Mouse (Mus musculus) neural tube, embryonic 11.5 days (tissue): Measurements from ENCODE around the gene Gm28048. TPM values are rescaled to one million over a fixed set of nuclear protein-coding genes. Genes with fewer than 3 reads are reported as not detected.

Experiments used
- ATAC-seq: fragments of 200-750 bp; cut with Nextera tagmentation; 2 replicates; pipeline ENCODE4 v1.8.0; 2017; ENCODE audit warnings: moderate number of reproducible peaks, mild to moderate bottlenecking, moderate TSS enrichment, moderate library complexity; ENCODE audit not compliant: insufficient read depth, low FRiP score, low TSS enrichment
- DNase-seq: peaks from one replicate; pipeline ENCODE4 v3.0.0-alpha.2; 2015; ENCODE audit warnings: low spot score
- H3K27ac ChIP-seq: fragments of 300-500 bp; sonication (generic); 2 replicates; pipeline ENCODE4 v1.5.1; 2014; ENCODE audit warnings: low read depth, mild to moderate bottlenecking, low read length
- H3K27me3 ChIP-seq: fragments of 300-500 bp; sonication (generic); 2 replicates; pipeline ENCODE4 v1.6.1; 2014; ENCODE audit warnings: mild to moderate bottlenecking, low read length, mixed read lengths; ENCODE audit not compliant: control insufficient read depth, insufficient read depth
- H3K36me3 ChIP-seq: fragments of 300-500 bp; sonication (generic); 2 replicates; pipeline ENCODE4 v1.6.1; 2014; ENCODE audit warnings: mild to moderate bottlenecking, low read length, moderate library complexity, mixed read lengths; ENCODE audit not compliant: control insufficient read depth, insufficient read depth
- H3K4me1 ChIP-seq: fragments of 300-500 bp; sonication (generic); 2 replicates; pipeline ENCODE4 v1.6.1; 2014; ENCODE audit warnings: low read length, mixed read lengths; ENCODE audit not compliant: control insufficient read depth, insufficient read depth
- H3K4me2 ChIP-seq: fragments of 300-500 bp; sonication (generic); 2 replicates; pipeline ENCODE4 v1.6.1; 2014; ENCODE audit warnings: low read depth, mild to moderate bottlenecking, moderate library complexity
- H3K4me3 ChIP-seq: fragments of 300-500 bp; sonication (generic); 2 replicates; pipeline ENCODE4 v1.5.1; 2014; ENCODE audit warnings: low read depth, low read length
- H3K9ac ChIP-seq: fragments of 300-500 bp; sonication (generic); 2 replicates; pipeline ENCODE4 v1.6.1; 2014; ENCODE audit warnings: mild to moderate bottlenecking, low read length
- H3K9me3 ChIP-seq: fragments of 300-500 bp; sonication (generic); 2 replicates; pipeline ENCODE4 v1.6.1; 2016; ENCODE audit warnings: low read length; ENCODE audit not compliant: control insufficient read depth
- WGBS: fragments of 180-500 bp; shearing (Covaris S2); extraction: QIAGEN DNeasy Blood & Tissue Kit; methylation state at CpG from one replicate; pipeline ENCODE4 v1.1.7; 2014; 5-methylcytosine and 5-hydroxymethylcytosine counted together
- polyA plus RNA-seq: library from polyadenylated mRNA; unstranded; fragments of >200 nt; fragmentation: Nextera tagmentation; extraction: Ambion mirVana; gene quantifications from 2 replicates; pipeline ENCODE4 v1.2.1, GENCODE M21; 2014

Gene Gm28048
- polyA plus RNA-seq, 1 experiment from 2014 or later, result 5.9 TPM

DNA sequence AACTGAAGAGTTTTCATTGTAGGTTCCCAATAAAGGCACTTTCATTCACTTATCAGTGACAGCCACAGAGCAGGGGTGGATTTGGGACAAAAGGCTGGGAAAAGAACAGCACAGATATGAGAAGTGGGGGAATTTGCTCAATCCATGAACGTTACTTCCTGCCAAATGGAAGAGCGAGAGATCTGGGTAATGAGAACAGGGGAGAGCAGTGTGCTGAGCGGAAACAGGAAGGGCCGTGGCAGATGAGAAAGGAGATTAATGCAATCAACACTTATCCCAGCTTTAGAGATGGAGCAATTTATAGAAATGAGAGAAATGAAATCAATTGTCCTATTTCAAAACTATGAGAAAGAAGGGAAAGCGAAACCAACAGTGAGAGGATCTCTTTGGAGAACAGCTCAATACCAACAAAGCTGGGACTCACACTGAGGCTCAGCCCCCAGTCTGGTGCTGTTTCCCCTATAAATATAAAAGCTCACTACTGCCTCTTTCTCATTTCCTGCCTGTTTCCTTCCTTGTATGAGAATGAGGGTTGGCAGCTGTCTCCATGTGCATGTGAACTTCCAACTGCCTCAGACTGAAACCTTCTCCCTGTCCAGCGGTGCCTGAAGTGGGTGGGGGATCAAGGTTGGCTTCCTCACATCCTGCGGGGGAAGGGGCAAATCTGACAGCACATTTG is 110.1 kb downstream of the Gm28048 start:
- Histone ChIP-seq H3K36me3 (no peaks in the 10 kb centered on the region), H3K27me3 (no peaks in the 10 kb centered on the region), H3K27ac (no peak overlapping the region), H3K4me2 (no peak overlapping the region), H3K4me1 (no peaks in the 10 kb centered on the region), H3K4me3 (no peak overlapping the region), H3K9ac (no peak overlapping the region), H3K9me3 (no peaks in the 10 kb centered on the region)
- WGBS, result 74% methylated on average over 7 of the region's 7 CpGs
- no peak for ATAC-seq
- no peak for DNase-seq

DNA sequence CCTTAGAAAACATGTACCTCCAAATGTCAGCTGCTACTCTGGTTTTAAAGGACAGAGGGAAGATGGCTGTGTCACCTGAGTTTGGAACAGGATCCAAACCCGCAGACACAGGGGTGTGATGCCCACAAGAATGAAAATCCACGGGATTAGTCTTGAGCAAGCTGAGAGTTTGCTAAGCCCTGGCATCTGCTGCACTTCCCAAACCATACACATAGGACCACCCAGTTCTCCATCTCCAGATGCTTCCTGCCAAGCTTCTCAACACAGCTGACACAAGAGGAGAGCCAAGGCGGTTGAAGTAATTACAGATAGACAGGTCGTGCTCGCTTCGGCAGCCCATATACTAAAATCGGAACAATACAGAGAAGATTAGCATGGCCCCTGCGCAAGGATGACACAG is 113.3 kb downstream of the Gm28048 start:
- Histone ChIP-seq H3K4me1 (no peaks in the 10 kb centered on the region), H3K4me2 (no peak overlapping the region), H3K27ac (no peak overlapping the region), H3K27me3 (no peaks in the 10 kb centered on the region), H3K36me3 (no peaks in the 10 kb centered on the region), H3K4me3 (no peak overlapping the region), H3K9ac (no peak overlapping the region), H3K9me3 (no peaks in the 10 kb centered on the region)
- ATAC-seq (no peak), DNase-seq (no peak)
- WGBS, result 90% methylated on average over 8 of the region's 8 CpGs

DNA sequence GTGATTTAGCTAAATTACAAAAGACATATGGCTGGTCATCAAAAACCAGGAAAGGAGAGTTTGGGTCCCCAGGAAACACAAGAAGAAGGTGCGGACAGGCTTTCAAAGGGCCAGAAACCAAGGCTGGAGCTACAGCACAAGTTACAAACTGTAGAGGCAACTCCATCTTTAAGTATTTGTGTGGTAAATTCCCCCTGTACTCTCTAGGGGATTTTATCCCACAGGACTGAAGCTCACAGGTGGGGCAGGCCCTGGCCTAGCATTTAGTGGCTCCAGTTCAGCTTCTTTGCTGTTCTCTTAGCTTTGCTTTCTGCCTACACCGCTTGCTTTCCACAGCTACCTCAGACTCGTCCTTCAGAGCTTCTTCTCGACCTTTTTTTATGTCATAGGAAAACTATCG is 114.2 kb downstream of the Gm28048 start:
- WGBS, result 91% methylated on average over 5 of the region's 5 CpGs
- Histone ChIP-seq H3K4me3 (no peak overlapping the region), H3K4me1 (no peaks in the 10 kb centered on the region), H3K9ac (no peak overlapping the region), H3K9me3 (no peaks in the 10 kb centered on the region), H3K27me3 (0 out of 2 replicates have a peak, but pooled peaks cover 2% of the 10 kb centered on the region), H3K4me2 (no peak overlapping the region), H3K27ac (no peak overlapping the region), H3K36me3 (no peaks in the 10 kb centered on the region)
- no peak for DNase-seq
- no peak for ATAC-seq

DNA sequence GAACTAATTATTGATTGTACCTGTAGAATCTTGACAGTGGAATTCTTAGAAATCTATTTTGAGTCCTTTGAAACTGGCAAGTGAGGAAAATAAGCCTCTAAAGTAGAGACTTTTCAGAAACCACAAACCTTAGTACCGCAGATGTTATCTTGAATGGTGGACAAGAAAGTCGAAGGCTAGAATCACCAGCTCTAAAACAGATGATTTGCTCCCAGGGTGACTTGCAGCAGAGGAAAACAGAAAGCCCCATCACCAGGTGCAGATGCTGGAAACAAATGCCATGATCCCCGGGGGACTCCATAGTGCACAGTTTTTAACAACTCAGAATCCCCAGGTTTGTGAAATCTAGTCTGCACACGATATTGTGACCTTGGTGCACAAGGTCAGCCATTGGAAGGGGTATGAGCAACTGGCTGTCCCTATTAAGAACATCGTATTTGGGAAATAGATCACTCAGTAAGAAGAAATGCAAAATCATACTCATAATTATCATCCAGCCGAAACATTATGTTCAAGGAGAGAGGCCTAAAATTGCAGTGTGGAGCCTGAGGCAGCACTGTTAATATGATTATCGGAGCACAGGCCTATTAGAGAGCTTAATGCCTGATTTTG is 116.1 kb downstream of the Gm28048 start:
- H3K9me3 ChIP-seq, result no peaks in the 10 kb centered on the region
- H3K27ac ChIP-seq, result no peak overlapping the region
- no peak for DNase-seq
- WGBS, result 90% methylated on average over 7 of the region's 7 CpGs
- no peaks in the 10 kb centered on the region for H3K4me1 ChIP-seq
- ATAC-seq, result no peak
- peaks cover 14% of the 10 kb centered on the region for H3K27me3 ChIP-seq
- no peak overlapping the region for H3K4me2 ChIP-seq
- no peak overlapping the region for H3K4me3 ChIP-seq
- H3K36me3 ChIP-seq, result no peaks in the 10 kb centered on the region
- no peak overlapping the region for H3K9ac ChIP-seq

DNA sequence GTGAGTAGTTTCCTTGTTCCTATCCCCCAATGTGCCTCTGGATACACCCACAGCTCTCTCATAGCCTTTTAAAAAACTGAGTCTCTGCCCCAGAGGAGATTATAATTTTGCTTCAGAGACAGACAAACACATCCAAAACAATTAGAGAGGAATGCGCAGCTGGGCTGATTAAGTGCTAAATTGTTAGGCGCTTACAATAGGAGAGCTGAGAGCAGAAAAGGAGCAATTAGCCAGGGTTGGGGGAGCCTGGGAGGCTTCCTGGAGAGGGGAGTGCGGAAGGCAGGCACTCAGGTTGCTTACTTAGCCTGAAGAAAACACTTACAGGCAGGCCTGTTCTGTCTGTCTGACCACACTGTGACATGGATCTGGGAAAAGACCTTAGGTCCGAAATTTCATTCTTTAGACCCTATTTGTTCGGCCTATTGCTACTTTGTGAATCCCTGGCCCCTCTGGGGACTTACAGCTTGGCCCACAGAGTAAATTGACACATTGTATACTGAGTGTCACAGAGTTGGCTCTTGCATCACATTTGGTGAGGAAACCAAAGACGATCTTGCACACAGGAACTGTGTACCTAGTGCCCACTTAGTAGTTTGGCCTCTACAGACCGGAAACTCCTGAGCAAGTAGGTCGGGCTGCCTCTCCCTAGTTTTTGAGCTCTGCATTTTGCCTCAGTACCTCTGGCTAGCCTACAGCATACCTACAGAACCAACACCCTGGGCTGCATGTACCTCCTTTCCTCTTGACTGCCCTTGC is 117.4 kb downstream of the Gm28048 start:
- no peak overlapping the region for H3K4me3 ChIP-seq
- H3K36me3 ChIP-seq, result no peaks in the 10 kb centered on the region
- H3K27ac ChIP-seq, result no peak overlapping the region
- H3K4me2 ChIP-seq, result no peak overlapping the region
- DNase-seq (no peak), ATAC-seq (no peak)
- peaks cover 4% of the 10 kb centered on the region; the same call in 1 of the 2 replicates for H3K4me1 ChIP-seq
- 46% methylated on average over 8 of the region's 8 CpGs for WGBS
- H3K9ac ChIP-seq, result no peak overlapping the region
- peaks cover 22% of the 10 kb centered on the region for H3K27me3 ChIP-seq
- no peaks in the 10 kb centered on the region for H3K9me3 ChIP-seq

DNA sequence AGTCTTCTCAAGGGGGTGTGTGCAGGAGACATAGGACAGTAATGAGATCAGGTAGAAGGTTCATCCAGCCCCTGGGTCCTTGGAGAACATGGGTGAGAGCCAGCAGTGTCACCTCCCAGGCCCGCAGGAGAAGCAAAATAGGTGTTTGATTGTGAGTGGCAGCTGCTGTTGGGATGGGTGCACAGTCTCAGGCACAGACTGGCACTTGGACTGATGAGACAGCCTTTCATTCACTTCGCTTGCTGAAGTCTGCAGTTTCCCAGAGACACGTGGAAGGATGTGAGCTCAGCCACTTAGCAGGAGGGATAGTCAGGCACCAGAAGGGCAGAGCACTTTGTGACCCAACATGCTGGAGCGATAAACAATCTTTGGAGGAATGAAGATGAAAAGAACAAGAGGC is 118.3 kb downstream of the Gm28048 start:
- no peak for DNase-seq
- Histone ChIP-seq H3K9me3 (no peaks in the 10 kb centered on the region), H3K36me3 (no peaks in the 10 kb centered on the region), H3K9ac (no peak overlapping the region), H3K27me3 (peaks cover 29% of the 10 kb centered on the region), H3K27ac (no peak overlapping the region), H3K4me1 (peaks cover 6% of the 10 kb centered on the region; the same call in 1 of the 2 replicates), H3K4me3 (no peak overlapping the region), H3K4me2 (no peak overlapping the region)
- WGBS, result 42% methylated on average over 4 of the region's 4 CpGs
- ATAC-seq, result no peak

DNA sequence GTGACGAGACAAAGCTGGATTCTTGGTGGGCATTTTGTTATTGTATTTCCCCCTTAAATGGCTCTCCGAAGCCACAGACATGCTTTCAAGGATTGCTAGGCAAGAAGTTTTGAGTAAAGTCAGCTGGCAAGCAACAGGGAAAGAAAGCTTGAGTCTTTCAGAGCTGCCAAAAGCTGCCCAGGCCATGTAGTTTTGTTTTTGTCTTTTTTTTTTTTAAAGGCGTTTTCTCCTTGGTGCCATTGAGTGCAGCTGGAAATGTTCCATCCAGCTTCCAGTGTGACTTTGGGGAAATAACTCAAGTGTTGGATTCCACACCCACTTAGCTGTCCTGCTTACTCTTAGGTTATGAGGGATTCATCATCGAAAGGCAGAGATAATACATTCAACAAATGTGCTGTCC is 120.6 kb downstream of the Gm28048 start:
- 70% methylated on average over 4 of the region's 4 CpGs for WGBS

DNA sequence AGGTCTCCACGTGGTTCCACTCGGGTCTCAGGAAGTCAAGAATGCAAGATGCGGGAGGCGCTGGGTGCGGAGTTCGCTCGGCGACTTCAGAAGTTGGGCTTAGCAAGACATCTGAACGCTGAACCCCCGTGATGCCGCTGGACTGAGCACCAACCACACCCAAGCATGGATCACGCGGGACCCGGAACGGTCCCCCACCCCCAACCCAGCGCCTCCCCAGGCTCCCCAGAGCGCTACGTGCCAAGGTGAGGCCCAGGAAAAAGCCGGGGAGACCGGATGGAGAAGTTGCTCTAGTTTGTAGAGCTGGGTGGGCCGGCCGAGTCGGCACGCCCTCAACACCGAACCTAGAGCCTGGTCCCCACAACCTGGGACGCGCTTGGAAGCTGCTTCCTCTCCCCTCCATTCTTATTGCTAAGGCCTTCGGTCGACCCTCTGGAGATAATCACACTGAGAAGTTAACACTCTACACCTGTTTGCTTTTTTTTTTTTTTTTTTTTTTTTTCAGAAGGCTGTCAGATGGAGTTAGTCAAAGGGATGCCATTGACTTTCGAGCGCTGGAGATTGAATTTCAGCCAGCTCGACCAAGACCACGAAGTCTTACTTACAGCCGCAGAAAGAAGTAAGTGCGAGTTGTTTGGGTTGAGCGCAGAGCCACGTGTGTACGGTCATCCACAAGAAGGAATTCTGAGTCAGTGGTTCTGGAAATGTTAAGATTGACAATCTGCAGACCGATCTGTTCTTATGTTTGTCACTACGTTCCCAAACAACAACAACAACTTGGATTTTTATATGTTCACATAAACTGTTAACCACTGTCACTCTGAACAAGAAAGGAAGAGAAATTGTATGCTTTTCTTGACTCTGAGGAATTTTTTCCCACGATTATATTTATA is 121.3 kb downstream of the Gm28048 start, which contains the start of gene B3gnt2:
Gene B3gnt2 (minus strand): TSS at position 627 of the 893 bp plus-strand sequence.
- Histone ChIP-seq H3K36me3 (no peaks in the 10 kb centered on the region), H3K9me3 (no peaks in the 10 kb centered on the region), H3K4me1 (peaks cover 6% of the 10 kb centered on the region; the same call in 1 of the 2 replicates), H3K9ac (peak within 1 kb of the TSS; percentile 52), H3K27me3 (peaks cover 47% of the 10 kb centered on the region), H3K4me2 (peak within 1 kb of the TSS; percentile 99), H3K27ac (no peak within 1 kb of the TSS), H3K4me3 (peak within 1 kb of the TSS; percentile 65)
- ATAC-seq, result 0 out of 2 replicates have a peak, but pooled peaks have one; percentile 16
- WGBS, result 4% methylated on average over 41 of the region's 41 CpGs
- DNase-seq, result no peak

More for the DNA sequence above, 120.6 kb downstream of the Gm28048 start:
- Histone ChIP-seq H3K4me2 (no peak overlapping the region), H3K27ac (no peak overlapping the region), H3K36me3 (no peaks in the 10 kb centered on the region), H3K9ac (no peak overlapping the region), H3K4me1 (peaks cover 6% of the 10 kb centered on the region; the same call in 1 of the 2 replicates), H3K4me3 (no peak overlapping the region), H3K27me3 (peaks cover 47% of the 10 kb centered on the region), H3K9me3 (no peaks in the 10 kb centered on the region)
- DNase-seq (no peak), ATAC-seq (no peak)
